Mouse (Mus musculus) embryonic facial prominence, embryonic 13.5 days (tissue): ENCODE results near the gene Hoxa13. TPM values are rescaled to one million over a fixed set of nuclear protein-coding genes. Genes with fewer than 3 reads are reported as not detected.

Experiments used
- ATAC-seq: fragments of 200-750 bp; cut with Nextera tagmentation; 2 replicates; pipeline ENCODE4 v1.8.0; 2017; ENCODE audit warnings: low read depth; ENCODE audit not compliant: insufficient number of reproducible peaks, insufficient read depth, low FRiP score, low TSS enrichment
- H3K27ac ChIP-seq: fragments of 300-500 bp; sonication (generic); 2 replicates; pipeline ENCODE4 v1.5.1; 2015; ENCODE audit warnings: moderate library complexity, mild to moderate bottlenecking, inconsistent platforms
- H3K27me3 ChIP-seq: fragments of 300-500 bp; sonication (generic); 2 replicates; pipeline ENCODE4 v1.6.1; 2015; ENCODE audit warnings: mild to moderate bottlenecking, inconsistent platforms
- H3K36me3 ChIP-seq: fragments of 300-500 bp; sonication (generic); 2 replicates; pipeline ENCODE4 v1.6.1; 2015; ENCODE audit warnings: mild to moderate bottlenecking, inconsistent platforms
- H3K4me1 ChIP-seq: fragments of 300-500 bp; sonication (generic); 2 replicates; pipeline ENCODE4 v1.6.1; 2015; ENCODE audit warnings: inconsistent platforms
- H3K4me2 ChIP-seq: fragments of 300-500 bp; sonication (generic); 2 replicates; pipeline ENCODE4 v1.6.1; 2015; ENCODE audit warnings: moderate library complexity, mild to moderate bottlenecking, inconsistent platforms
- H3K4me3 ChIP-seq: fragments of 300-500 bp; sonication (generic); 2 replicates; pipeline ENCODE4 v1.5.1; 2015; ENCODE audit warnings: mild to moderate bottlenecking, inconsistent platforms
- H3K9ac ChIP-seq: fragments of 300-500 bp; sonication (generic); 2 replicates; pipeline ENCODE4 v1.6.1; 2015; ENCODE audit warnings: mild to moderate bottlenecking, inconsistent platforms
- H3K9me3 ChIP-seq: fragments of 300-500 bp; sonication (generic); 2 replicates; pipeline ENCODE4 v1.6.1; 2016; ENCODE audit warnings: inconsistent platforms
- WGBS: fragments of 180-500 bp; shearing (Covaris S2); methylation state at CpG from one replicate; pipeline ENCODE4 v1.1.7; 2015; ENCODE audit warnings: mixed read lengths; 5-methylcytosine and 5-hydroxymethylcytosine counted together
- polyA plus RNA-seq: library from polyadenylated mRNA; unstranded; fragments of >200 nt; fragmentation: Nextera tagmentation; extraction: Ambion mirVana; gene quantifications from 2 replicates; pipeline ENCODE4 v1.2.1, GENCODE M21; 2015

Gene Hoxa13
- polyA plus RNA-seq, 1 experiment from 2014 or later, result not detected

DNA sequence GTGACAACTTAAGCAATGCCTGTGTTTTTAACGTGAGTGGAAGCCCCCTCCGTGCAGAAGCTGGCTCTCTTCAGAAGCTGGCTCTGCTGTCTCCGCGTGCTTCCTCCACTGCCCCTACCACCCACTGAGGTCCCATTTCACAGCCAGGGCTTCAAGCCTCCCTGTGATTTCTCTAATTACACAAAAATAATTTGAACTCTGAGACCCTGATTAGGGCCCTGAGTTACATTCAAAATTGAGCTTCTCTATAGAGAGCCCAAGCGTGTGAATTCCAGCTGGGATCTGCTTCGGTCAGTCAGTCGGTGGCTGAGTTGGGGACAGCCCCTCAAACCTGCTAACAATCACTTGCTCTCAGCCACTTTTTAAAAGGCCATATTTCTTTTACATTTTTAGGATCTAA is 7.7 kb upstream of the Hoxa13 start:
- Histone ChIP-seq H3K27ac (no peak overlapping the region), H3K9ac (no peak overlapping the region), H3K27me3 (peaks cover 97% of the 10 kb centered on the region), H3K9me3 (no peaks in the 10 kb centered on the region), H3K4me3 (no peak overlapping the region), H3K36me3 (no peaks in the 10 kb centered on the region), H3K4me1 (no peaks in the 10 kb centered on the region), H3K4me2 (no peak overlapping the region)
- ATAC-seq, result no peak
- 4% methylated on average over 7 of the region's 7 CpGs for WGBS

DNA sequence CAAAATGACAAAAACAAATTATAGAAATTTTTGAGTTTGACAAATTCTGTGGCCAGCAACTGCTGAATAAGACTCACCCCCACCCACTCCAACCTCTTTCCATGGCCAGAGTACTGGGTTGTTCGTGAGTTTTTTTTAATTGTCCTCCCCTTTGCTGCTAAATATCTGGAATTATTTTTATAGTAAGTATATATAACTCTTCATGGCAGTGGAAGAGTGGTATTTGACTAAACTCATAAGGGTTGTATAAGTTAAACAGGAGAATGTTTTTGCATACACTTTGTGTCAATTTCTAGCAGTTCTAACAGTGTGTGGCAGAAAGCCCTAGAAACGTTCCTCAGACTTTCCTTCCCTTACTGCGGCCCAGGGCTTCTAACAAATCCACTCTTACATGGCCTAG is 7.0 kb upstream of the Hoxa13 start:
- Histone ChIP-seq H3K36me3 (no peaks in the 10 kb centered on the region), H3K9ac (no peak overlapping the region), H3K4me2 (no peak overlapping the region), H3K27me3 (peaks cover 97% of the 10 kb centered on the region), H3K4me1 (no peaks in the 10 kb centered on the region), H3K4me3 (no peak overlapping the region), H3K27ac (no peak overlapping the region), H3K9me3 (no peaks in the 10 kb centered on the region)
- ATAC-seq, result no peak
- WGBS, result 5% methylated on average over 3 of the region's 3 CpGs

DNA sequence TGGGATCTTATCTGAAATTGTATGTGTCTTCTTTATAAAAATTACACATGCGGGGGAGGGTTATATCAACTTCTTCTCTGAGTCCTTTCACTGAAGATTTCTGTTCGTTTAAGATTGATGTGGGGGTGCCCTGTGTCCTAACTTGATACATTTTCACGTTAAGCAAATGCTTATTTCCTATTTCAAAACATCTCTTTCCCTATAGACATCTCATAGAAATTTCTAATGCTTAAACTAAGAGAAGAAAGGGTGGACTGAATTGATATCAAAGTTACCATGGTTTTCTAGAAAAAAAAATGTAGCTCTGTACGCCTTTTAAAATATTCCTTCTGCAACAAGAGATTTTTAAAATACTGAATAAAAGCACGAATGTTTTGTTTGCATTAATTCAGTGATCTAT is 6.5 kb upstream of the Hoxa13 start:
- Histone ChIP-seq H3K36me3 (no peaks in the 10 kb centered on the region), H3K9ac (no peak overlapping the region), H3K9me3 (no peaks in the 10 kb centered on the region), H3K4me2 (no peak overlapping the region), H3K4me1 (no peaks in the 10 kb centered on the region), H3K27ac (no peak overlapping the region), H3K4me3 (no peak overlapping the region), H3K27me3 (peaks cover 97% of the 10 kb centered on the region)
- no peak for ATAC-seq
- 18% methylated on average over 5 of the region's 5 CpGs for WGBS

GRCm38 (mm10) chr6:52266666-52266985 is 5.9 kb upstream of the Hoxa13 start:
- Histone ChIP-seq H3K9ac (no peak overlapping the region), H3K36me3 (no peaks in the 10 kb centered on the region), H3K4me3 (no peak overlapping the region), H3K9me3 (no peaks in the 10 kb centered on the region), H3K27me3 (peaks cover 98% of the 10 kb centered on the region), H3K27ac (no peak overlapping the region), H3K4me2 (no peak overlapping the region), H3K4me1 (no peaks in the 10 kb centered on the region)
- under 1% methylated on average over 9 of the region's 9 CpGs for WGBS
- ATAC-seq, result no peak

DNA sequence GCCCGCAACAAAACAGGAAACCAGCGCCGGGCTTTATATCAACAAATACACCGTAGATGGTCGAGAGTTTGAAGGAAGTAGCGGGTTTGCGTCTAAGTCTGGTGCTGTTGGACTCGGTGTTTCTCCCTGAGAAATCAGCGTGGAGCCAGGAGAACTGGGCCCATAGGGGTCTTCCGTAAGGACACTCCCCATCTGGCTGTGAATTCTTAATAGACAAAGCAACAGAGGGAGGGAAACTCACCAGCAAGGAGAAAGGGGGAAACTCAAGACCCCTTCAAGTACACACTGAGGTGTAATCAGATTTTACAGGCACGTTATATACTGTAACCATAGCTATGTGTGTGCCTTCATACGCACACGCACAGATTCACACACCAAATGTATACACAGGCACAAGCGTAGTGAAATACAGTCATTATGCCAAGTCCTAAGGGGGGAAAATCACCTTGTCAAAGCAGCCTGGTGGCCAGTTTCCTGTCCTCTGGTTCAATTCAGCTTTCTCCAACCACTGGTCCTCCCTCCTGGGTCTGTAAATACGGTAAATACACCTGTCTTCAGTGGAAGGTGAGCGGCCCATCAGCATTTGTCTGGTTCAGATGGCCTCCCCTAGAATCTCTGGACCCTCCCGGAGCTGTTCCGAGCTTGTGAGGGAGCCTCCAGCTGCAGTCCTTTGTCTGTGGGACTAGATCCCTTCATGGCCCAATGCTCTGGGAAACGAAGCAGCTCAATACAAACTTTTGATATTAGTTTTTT is 5.4 kb upstream of the Hoxa13 start:
- Histone ChIP-seq H3K4me1 (0 out of 2 replicates have a peak, but pooled peaks cover under 1% of the 10 kb centered on the region), H3K9ac (no peak overlapping the region), H3K36me3 (no peaks in the 10 kb centered on the region), H3K4me3 (no peak overlapping the region), H3K9me3 (no peaks in the 10 kb centered on the region), H3K27me3 (peaks cover 98% of the 10 kb centered on the region), H3K27ac (no peak overlapping the region), H3K4me2 (no peak overlapping the region)
- WGBS, result under 1% methylated on average over 19 of the region's 19 CpGs
- ATAC-seq, result no peak

GRCm38 (mm10) chr6:52265306-52265912 is 4.7 kb upstream of the Hoxa13 start:
- Histone ChIP-seq H3K4me2 (no peak overlapping the region), H3K27me3 (peaks cover 98% of the 10 kb centered on the region), H3K9ac (no peak overlapping the region), H3K36me3 (no peaks in the 10 kb centered on the region), H3K9me3 (no peaks in the 10 kb centered on the region), H3K4me3 (no peak overlapping the region), H3K27ac (no peak overlapping the region), H3K4me1 (peaks cover 6% of the 10 kb centered on the region)
- no peak for ATAC-seq
- WGBS, result 1% methylated on average over 18 of the region's 18 CpGs

DNA sequence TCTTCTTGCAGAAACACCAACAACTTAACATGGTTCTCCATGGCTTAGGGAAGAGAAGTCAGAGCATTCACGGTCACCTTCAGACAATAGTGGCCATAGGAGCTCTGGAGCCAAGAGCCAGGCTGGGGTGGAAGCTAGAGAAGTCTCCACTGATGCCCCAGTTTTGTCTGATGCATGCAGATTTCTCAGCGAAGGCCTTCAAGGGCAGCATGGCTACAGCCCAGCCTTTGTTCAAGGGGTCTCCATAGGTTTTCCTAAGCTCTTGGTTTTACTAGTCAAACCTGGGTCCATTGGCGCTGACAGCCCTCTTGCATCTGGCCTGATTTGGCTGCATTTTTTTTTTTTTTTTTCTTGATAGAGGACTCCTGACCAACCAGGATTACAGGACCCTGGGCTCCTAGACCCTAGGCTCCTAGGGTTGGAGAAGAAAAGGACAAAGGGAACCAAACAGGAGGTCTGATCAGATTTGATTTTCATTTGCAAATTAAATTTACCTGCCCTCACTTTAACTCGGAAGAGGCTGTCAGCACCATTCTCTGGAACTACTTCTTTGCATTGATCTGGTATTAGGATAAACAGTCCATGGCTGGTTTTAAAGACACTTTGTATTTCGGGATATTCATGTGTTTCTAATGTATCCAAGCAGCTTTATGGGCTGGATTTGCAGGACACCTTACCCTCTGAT is 3.6 kb upstream of the Hoxa13 start:
- Histone ChIP-seq H3K27me3 (peaks cover 98% of the 10 kb centered on the region), H3K9ac (no peak overlapping the region), H3K9me3 (no peaks in the 10 kb centered on the region), H3K27ac (no peak overlapping the region), H3K36me3 (no peaks in the 10 kb centered on the region), H3K4me2 (no peak overlapping the region), H3K4me1 (peaks cover 10% of the 10 kb centered on the region), H3K4me3 (no peak overlapping the region)
- no peak for ATAC-seq
- WGBS, result 2% methylated on average over 5 of the region's 5 CpGs

- H3K36me3 ChIP-seq, result no peaks in the 10 kb centered on the region
- H3K4me2 ChIP-seq, result no peak overlapping the region
- H3K9ac ChIP-seq, result no peak overlapping the region
- peaks cover 98% of the 10 kb centered on the region for H3K27me3 ChIP-seq
- peaks cover 10% of the 10 kb centered on the region for H3K4me1 ChIP-seq
- ATAC-seq, result no peak
- WGBS, result 2% methylated on average over 6 of the region's 6 CpGs
- H3K9me3 ChIP-seq, result no peaks in the 10 kb centered on the region
- H3K4me3 ChIP-seq, result no peak overlapping the region
- H3K27ac ChIP-seq, result no peak overlapping the region
Observed at GRCm38 (mm10) chr6:52263321-52263585, 2.6 kb upstream of the Hoxa13 start.

DNA sequence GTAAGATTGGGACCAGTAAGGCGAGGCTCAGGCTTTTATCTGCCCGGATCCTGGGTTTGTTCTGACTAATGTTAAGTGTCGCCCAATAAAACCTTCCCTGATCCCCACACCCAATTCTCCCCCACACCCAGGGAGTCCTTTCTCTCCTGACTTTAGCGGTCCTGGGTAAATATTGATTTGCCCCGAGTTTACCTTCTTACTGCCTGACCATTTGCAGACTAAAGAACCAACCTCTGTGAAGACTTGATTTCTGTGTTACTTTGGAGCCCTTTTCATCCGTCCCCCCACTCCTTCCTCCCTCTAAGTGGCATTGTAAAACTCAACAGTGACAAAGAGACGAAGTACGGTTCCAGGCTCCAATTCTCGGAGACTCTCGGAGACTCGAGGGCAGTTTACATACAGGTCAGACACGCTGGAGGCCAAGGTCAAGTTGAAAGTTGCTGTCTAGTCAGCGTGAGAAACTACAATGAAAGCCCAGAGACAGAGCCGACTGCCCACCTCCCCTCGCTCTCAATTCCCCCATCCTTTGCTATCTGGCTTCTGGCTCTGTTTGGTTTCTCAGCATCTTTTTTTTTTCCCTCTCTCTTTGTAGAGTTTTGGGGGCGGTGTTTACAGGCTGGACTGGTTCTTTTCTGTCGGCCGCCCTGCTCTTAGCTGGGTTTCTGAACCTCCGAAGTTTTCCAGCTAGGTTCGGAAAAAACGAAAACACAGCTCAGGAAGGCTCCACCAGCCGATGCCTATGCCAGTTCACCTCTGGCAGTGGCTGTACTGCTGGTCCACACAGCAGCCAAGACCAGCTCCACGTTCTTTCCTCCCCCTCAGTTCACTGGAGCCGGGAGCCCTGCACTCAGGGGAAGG is 2.0 kb upstream of the Hoxa13 start:
- no peak overlapping the region for H3K9ac ChIP-seq
- peaks cover 96% of the 10 kb centered on the region for H3K27me3 ChIP-seq
- WGBS, result 2% methylated on average over 24 of the region's 24 CpGs
- no peak overlapping the region for H3K4me2 ChIP-seq
- peaks cover 10% of the 10 kb centered on the region for H3K4me1 ChIP-seq
- no peak for ATAC-seq
- no peaks in the 10 kb centered on the region for H3K36me3 ChIP-seq
- no peak overlapping the region for H3K4me3 ChIP-seq
- no peak overlapping the region for H3K27ac ChIP-seq
- no peaks in the 10 kb centered on the region for H3K9me3 ChIP-seq

DNA sequence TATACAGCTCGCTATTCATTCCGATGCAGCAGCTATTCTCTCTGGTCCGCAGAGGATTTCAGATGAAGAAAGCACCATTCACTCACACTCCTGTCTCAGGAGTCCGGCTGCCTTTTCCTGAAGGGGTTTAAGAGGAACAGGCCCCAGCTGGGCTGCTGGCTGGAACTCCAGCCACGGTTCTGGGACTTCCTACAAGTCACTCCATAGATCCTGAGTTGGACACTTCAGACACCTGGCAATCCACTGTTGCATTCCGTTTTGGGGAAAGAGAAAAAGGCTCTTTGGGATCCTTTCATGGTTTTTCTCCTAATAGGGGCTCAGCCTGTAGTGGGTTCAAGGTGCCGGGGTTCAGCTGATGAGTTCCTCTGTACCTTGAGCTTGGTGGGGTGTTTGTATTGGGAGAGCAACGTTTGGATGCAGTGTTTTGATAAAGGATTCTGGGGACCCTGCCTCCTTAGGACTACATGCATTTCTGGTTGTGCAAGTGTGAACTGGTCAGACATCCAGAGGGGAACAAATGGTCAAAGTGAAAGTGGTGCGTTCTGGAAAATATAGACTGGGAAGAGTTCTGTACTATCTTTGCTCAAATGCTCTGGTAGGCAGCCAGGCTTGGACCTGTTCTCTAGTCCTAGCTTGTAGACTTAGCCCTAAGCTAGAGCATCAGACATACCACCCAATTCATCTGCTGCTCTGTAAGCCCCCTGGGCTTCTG is 1.2 kb upstream of the Hoxa13 start:
- whole genome bisulfite sequencing, result 2% methylated on average over 9 of the region's 9 CpGs
- Histone ChIP-seq H3K27me3 (peaks cover 98% of the 10 kb centered on the region), H3K4me1 (peaks cover 10% of the 10 kb centered on the region), H3K27ac (no peak overlapping the region), H3K9me3 (no peaks in the 10 kb centered on the region), H3K4me3 (no peak overlapping the region), H3K9ac (no peak overlapping the region), H3K36me3 (no peaks in the 10 kb centered on the region), H3K4me2 (no peak overlapping the region)
- ATAC-seq, result no peak

GRCm38 (mm10) chr6:52259811-52260261 is 844 bp downstream of the Hoxa13 start:
- Histone ChIP-seq H3K27me3 (peaks cover 96% of the 10 kb centered on the region), H3K4me2 (peak overlapping the region; percentile 62), H3K4me3 (peak overlapping the region; percentile 42), H3K9me3 (no peaks in the 10 kb centered on the region), H3K4me1 (peaks cover 10% of the 10 kb centered on the region), H3K9ac (no peak overlapping the region), H3K27ac (no peak overlapping the region), H3K36me3 (no peaks in the 10 kb centered on the region)
- 1% methylated on average over 39 of the region's 39 CpGs for WGBS
- ATAC-seq, result no peak
